Mouse (Mus musculus): ENCODE measurements around the gene Kif12. TPM values are rescaled to one million over a fixed set of nuclear protein-coding genes. Genes with fewer than 3 reads are reported as not detected.

Kif12 gene
- polyA plus RNA-seq, 1 experiment, result not detected

- H3K79me2 ChIP-seq (ENCODE audit: control insufficient read depth, insufficient read depth), result no peaks in the 10 kb centered on the region
- no peak for TF ChIP-seq CEBPB (IDR thresholded peaks at IDR 0.05; ENCODE audit: low read depth)
- no peak for TF ChIP-seq MYOD1 (IDR thresholded peaks at IDR 0.05; ENCODE audit: control insufficient read depth, insufficient read length, low read depth)
- no peak for TF ChIP-seq MAX (IDR thresholded peaks at IDR 0.05)
- no peak for TF ChIP-seq MYOG (IDR thresholded peaks at IDR 0.05; ENCODE audit: control insufficient read depth, extremely low read depth, insufficient read length)
Observed at GRCm38 (mm10) chr4:63147268-63147667, 24.7 kb downstream of the Kif12 start.

DNA sequence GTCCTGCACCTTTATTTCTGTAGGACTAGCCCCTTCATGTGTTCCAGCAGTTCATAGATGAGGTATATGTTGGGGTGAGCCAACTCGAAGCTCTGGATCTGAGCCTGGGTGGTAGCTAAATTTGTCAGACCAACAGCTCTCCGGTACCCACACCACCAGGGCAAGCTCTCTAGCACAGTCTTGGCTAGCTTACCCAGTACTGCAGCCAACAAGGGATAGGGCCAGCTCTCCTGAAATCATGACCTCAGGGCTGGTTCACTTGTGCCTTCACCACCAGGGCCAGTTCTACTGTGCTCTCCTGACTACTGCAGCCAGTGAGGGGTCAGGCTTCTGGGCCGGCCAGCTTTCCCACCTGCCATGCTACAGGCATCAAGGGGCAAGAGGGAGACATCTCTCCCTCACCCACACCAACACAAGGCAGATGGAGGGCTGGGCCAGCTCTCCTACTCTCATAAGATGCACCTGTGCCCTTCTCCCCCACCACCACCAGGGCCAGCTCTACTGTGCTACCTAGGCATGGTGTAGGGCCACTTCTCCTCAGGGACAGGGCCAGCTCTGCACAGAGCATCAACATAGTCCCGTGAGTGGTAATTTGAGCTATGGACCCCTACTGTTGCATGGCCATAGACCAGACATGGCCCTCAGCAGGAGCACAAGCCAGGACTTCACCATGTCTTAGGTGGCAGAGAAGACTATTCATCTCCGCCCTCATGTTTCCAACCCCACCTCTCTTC lies 41.9 kb downstream of the Kif12 start:
- no peaks in the 10 kb centered on the region for H3K36me3 ChIP-seq (ENCODE audit: control insufficient read depth, insufficient read depth)
- no peaks in the 10 kb centered on the region for H3K79me3 ChIP-seq (ENCODE audit: low read depth)
- no peaks in the 10 kb centered on the region for H3K79me2 ChIP-seq (ENCODE audit: control insufficient read depth, insufficient read depth)
- peaks cover 27% of the 10 kb centered on the region for H3K27me3 ChIP-seq (ENCODE audit: control insufficient read depth, insufficient read depth, insufficient read length)
- no peak for TF ChIP-seq USF1 (IDR thresholded peaks at IDR 0.05; ENCODE audit: low read depth)
- TF ChIP-seq MYOG (IDR thresholded peaks at IDR 0.05; ENCODE audit: control insufficient read depth, extremely low read depth, insufficient read length), result no peak
- TF ChIP-seq FOSL1 (IDR thresholded peaks at IDR 0.05; ENCODE audit: insufficient read depth, low read length, poor library complexity, severe bottlenecking), result no peak
- TF ChIP-seq MYOD1 (IDR thresholded peaks at IDR 0.05; ENCODE audit: control insufficient read depth, insufficient read length, low read depth), result no peak
- no peak for TF ChIP-seq CEBPB (IDR thresholded peaks at IDR 0.05; ENCODE audit: low read depth)
- H3ac ChIP-seq (ENCODE audit: control insufficient read depth, insufficient read length, low read depth), result no peak overlapping the region
- no peak overlapping the region for H3K4me3 ChIP-seq (ENCODE audit: insufficient read depth, poor library complexity, severe bottlenecking)

More at GRCm38 (mm10) chr4:63147268-63147667, 24.7 kb downstream of the Kif12 start:
- Histone ChIP-seq H3K27me3 (ENCODE audit: control insufficient read depth, insufficient read depth, insufficient read length) (peaks cover 11% of the 10 kb centered on the region), H3K4me3 (ENCODE audit: insufficient read depth, poor library complexity, severe bottlenecking) (no peak overlapping the region), H3K36me3 (ENCODE audit: control insufficient read depth, insufficient read depth) (no peaks in the 10 kb centered on the region), H3ac (ENCODE audit: control insufficient read depth, insufficient read length, low read depth) (no peak overlapping the region), H3K79me3 (ENCODE audit: low read depth) (no peaks in the 10 kb centered on the region)

GRCm38 (mm10) chr4:63124861-63125466 lies 47.0 kb downstream of the Kif12 start:
- H3K36me3 ChIP-seq (ENCODE audit: control insufficient read depth, insufficient read depth), result no peaks in the 10 kb centered on the region
- no peak for TF ChIP-seq MYOG (IDR thresholded peaks at IDR 0.05; ENCODE audit: control insufficient read depth, extremely low read depth, insufficient read length)
- no peak for TF ChIP-seq CTCF (IDR thresholded peaks at IDR 0.05; ENCODE audit: control insufficient read depth, insufficient read depth, insufficient read length)
- TF ChIP-seq FOSL1 (IDR thresholded peaks at IDR 0.05; ENCODE audit: insufficient read depth, low read length, poor library complexity, severe bottlenecking), result no peak
- no peak for TF ChIP-seq USF1 (IDR thresholded peaks at IDR 0.05; ENCODE audit: low read depth)
- no peak for TF ChIP-seq MAX (IDR thresholded peaks at IDR 0.05)
- no peak for TF ChIP-seq MYOD1 (IDR thresholded peaks at IDR 0.05; ENCODE audit: control insufficient read depth, insufficient read length, low read depth)
- TF ChIP-seq CEBPB (IDR thresholded peaks at IDR 0.05; ENCODE audit: low read depth), result no peak
- no peaks in the 10 kb centered on the region for H3K79me3 ChIP-seq (ENCODE audit: low read depth)
- no peak overlapping the region for H3ac ChIP-seq (ENCODE audit: control insufficient read depth, insufficient read length, low read depth)
- H3K4me3 ChIP-seq (ENCODE audit: insufficient read depth, poor library complexity, severe bottlenecking), result no peak overlapping the region
- no peaks in the 10 kb centered on the region for H3K79me2 ChIP-seq (ENCODE audit: control insufficient read depth, insufficient read depth)
- peaks cover 6% of the 10 kb centered on the region for H3K27me3 ChIP-seq (ENCODE audit: control insufficient read depth, insufficient read depth, insufficient read length)

GRCm38 (mm10) chr4:63118639-63119437 lies 53.1 kb downstream of the Kif12 start:
- peaks cover 29% of the 10 kb centered on the region for H3K27me3 ChIP-seq (ENCODE audit: control insufficient read depth, insufficient read depth, insufficient read length)
- H3K36me3 ChIP-seq (ENCODE audit: control insufficient read depth, insufficient read depth), result no peaks in the 10 kb centered on the region
- no peaks in the 10 kb centered on the region for H3K79me2 ChIP-seq (ENCODE audit: control insufficient read depth, insufficient read depth)
- TF ChIP-seq MYOD1 (IDR thresholded peaks at IDR 0.05; ENCODE audit: control insufficient read depth, insufficient read length, low read depth) (no peak), CTCF (IDR thresholded peaks at IDR 0.05; ENCODE audit: control insufficient read depth, insufficient read depth, insufficient read length) (peak; percentile 81), USF1 (IDR thresholded peaks at IDR 0.05; ENCODE audit: low read depth) (no peak), MAX (IDR thresholded peaks at IDR 0.05) (no peak), MYOG (IDR thresholded peaks at IDR 0.05; ENCODE audit: control insufficient read depth, extremely low read depth, insufficient read length) (no peak), CEBPB (IDR thresholded peaks at IDR 0.05; ENCODE audit: low read depth) (no peak), FOSL1 (IDR thresholded peaks at IDR 0.05; ENCODE audit: insufficient read depth, low read length, poor library complexity, severe bottlenecking) (no peak)
- no peaks in the 10 kb centered on the region for H3K79me3 ChIP-seq (ENCODE audit: low read depth)
- no peak overlapping the region for H3ac ChIP-seq (ENCODE audit: control insufficient read depth, insufficient read length, low read depth)
- H3K4me3 ChIP-seq (ENCODE audit: insufficient read depth, poor library complexity, severe bottlenecking), result no peak overlapping the region

Other genes with a start within 250 kb of the Kif12 start
- gene Zfp618, start 206.6 kb downstream of the Kif12 start, polyA plus RNA-seq (2012; fragmentation: generic; extraction: Trizol), result 0.01 TPM
- not detected for gene Ambp, start 17.3 kb downstream of the Kif12 start, polyA plus RNA-seq (2012; fragmentation: generic; extraction: Trizol)
- gene Col27a1, start 41.9 kb upstream of the Kif12 start, polyA plus RNA-seq (2012; fragmentation: generic; extraction: Trizol), result 0.08 TPM
- 0.05 TPM for gene Orm1, start 172.4 kb upstream of the Kif12 start, polyA plus RNA-seq (2012; fragmentation: generic; extraction: Trizol)
- gene Orm3, start 184.0 kb upstream of the Kif12 start, polyA plus RNA-seq (2012; fragmentation: generic; extraction: Trizol), result not detected
- not detected for gene Orm2, start 190.3 kb upstream of the Kif12 start, polyA plus RNA-seq (2012; fragmentation: generic; extraction: Trizol)
- 1.3 TPM for gene Akna, start 231.2 kb upstream of the Kif12 start, polyA plus RNA-seq (2012; fragmentation: generic; extraction: Trizol)

All from C2C12 (cell line).